Mouse (Mus musculus) olfactory bulb, adult 2 months (tissue): Measurements from ENCODE around the gene Npvf.

ENCODE experiments used
- CTCF ChIP-seq: fragments of 200-500 bp; IDR thresholded peaks from 2 replicates; pipeline ENCODE4 v1.5.1; 2012; ENCODE audit warnings: low read depth, mild to moderate bottlenecking, low read length, moderate library complexity; ENCODE audit not compliant: insufficient read depth
- POLR2A ChIP-seq: fragments of 200-500 bp; IDR thresholded peaks from 2 replicates; pipeline ENCODE4 v1.6.1; 2012; ENCODE audit warnings: mild to moderate bottlenecking, low read depth, low read length, moderate library complexity; ENCODE audit not compliant: insufficient read depth

DNA sequence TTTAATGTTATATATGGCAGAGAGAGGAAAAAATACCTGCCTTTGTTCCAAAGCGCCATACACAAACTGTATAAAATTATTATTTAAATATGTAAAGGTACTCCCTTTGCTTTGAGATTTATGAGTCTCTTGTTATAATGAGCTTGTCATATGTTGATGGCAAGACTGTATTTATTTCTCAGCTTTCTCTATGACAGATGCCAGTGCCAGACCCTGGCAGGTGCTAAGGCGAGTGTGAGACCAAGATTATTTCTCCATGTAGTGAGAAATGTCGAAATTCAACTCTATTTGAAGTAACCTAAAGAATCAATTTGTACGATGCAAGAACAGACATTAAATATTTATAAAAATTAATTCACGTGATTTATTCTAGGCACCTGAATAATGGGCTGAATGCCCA lies 3.8 kb upstream of the Npvf start:
- TF ChIP-seq CTCF: no peak
- no peak for TF ChIP-seq POLR2A
